Mouse (Mus musculus) forebrain, embryonic 12.5 days (tissue): ENCODE results near the gene Tcea2. TPM values are rescaled to one million over a fixed set of nuclear protein-coding genes. Genes with fewer than 3 reads are reported as not detected.

Source experiments
- ATAC-seq: fragments of 200-750 bp; cut with Nextera tagmentation; 2 replicates; pipeline ENCODE4 v1.8.0; 2017; ENCODE audit warnings: moderate TSS enrichment; ENCODE audit not compliant: low FRiP score
- H3K27ac ChIP-seq: fragments of 300-500 bp; sonication (generic); 2 replicates; pipeline ENCODE4 v1.5.1; 2016; ENCODE audit warnings: mild to moderate bottlenecking
- H3K27me3 ChIP-seq: fragments of 300-500 bp; sonication (generic); 2 replicates; pipeline ENCODE4 v1.6.1; 2016; ENCODE audit warnings: mild to moderate bottlenecking
- H3K36me3 ChIP-seq: fragments of 300-500 bp; sonication (generic); replicated peaks from 2 replicates; pipeline ENCODE4 v1.6.1; 2016; ENCODE audit warnings: mild to moderate bottlenecking
- H3K4me1 ChIP-seq: fragments of 300-500 bp; sonication (generic); 2 replicates; pipeline ENCODE4 v1.6.1; 2016
- H3K4me2 ChIP-seq: fragments of 300-500 bp; sonication (generic); 2 replicates; pipeline ENCODE4 v1.6.1; 2016; ENCODE audit warnings: mild to moderate bottlenecking, moderate library complexity
- H3K4me3 ChIP-seq: fragments of 300-500 bp; sonication (generic); replicated peaks from 2 replicates; pipeline ENCODE4 v1.5.1; 2016; ENCODE audit warnings: mild to moderate bottlenecking
- H3K9ac ChIP-seq: fragments of 300-500 bp; sonication (generic); 2 replicates; pipeline ENCODE4 v1.6.1; 2016; ENCODE audit warnings: mild to moderate bottlenecking
- H3K9me3 ChIP-seq: fragments of 300-500 bp; sonication (generic); 2 replicates; pipeline ENCODE4 v1.6.1; 2016
- WGBS: fragments of 180-500 bp; shearing (Covaris S2); methylation state at CpG from one replicate; pipeline ENCODE4 v1.1.7; 2016; 5-methylcytosine and 5-hydroxymethylcytosine counted together
- polyA plus RNA-seq: library from polyadenylated mRNA; unstranded; fragments of >200 nt; fragmentation: Nextera tagmentation; extraction: Ambion mirVana; gene quantifications from 2 replicates; pipeline ENCODE4 v1.2.1, GENCODE M21; 2016

Tcea2 gene
- polyA plus RNA-seq, result 23.2 and 28.2 TPM in 2 replicates

DNA sequence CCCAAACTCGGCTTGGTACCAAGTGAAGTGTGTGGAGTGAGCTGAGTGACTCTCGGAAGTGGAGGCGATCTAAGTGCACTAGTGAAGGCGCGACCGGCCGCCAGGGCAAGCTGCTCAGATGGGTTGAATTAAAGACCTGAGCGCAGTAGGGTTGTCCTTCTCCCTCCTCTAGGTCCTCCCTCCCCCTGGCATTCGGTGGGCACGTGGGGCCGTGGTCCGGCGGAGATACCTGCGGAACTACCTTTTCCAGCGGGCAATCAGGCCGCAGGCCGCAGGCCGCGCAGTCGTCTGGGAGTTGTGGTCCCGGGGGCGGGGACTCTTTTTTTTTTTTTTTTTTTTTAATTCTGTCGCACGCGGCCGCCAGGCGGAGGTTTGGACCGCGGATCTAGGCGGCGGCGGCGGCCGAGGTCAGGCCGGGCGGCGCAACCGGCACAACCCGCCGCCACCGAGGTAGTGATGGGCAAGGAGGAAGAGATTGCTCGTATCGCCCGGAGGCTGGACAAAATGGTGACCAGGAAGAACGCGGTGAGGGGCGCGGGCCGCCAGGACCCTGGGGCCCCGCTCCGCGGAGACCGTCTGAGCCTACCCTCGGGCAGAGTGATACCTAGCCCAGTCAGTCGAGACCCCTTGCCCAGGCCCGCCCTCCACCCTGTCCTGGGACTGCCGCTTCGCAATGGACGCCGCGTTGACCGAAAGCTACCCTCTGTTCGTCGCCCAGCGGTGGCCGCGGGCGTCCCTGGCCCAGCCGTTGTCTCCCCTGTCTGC lies at the start of gene Tcea2:
Tcea2 (plus strand) TSS at position 360 of the 765 bp plus-strand sequence.
- H3K4me1 ChIP-seq, result peaks cover 30% of the 10 kb centered on the region
- peak; percentile 64 for ATAC-seq
- WGBS, result under 1% methylated on average over 66 of the region's 69 CpGs

DNA sequence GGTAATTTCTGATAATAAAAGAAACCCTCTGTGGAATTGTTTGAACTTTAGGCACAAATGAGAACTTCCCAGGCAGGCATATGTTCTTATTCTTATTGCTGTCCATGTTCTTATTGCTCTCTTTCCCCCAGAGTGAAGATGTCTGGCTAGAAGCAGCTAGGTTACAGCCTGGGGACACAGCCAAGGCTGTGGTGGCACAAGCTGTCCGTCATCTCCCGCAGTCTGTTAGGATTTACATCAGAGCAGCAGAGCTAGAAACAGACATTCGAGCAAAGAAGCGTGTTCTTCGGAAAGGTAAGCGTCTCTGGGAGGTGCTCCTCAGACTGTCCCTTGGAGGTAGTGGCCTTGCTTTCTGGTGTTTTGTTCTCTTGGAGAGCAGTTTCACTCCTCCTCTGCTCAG lies 47.5 kb upstream of the Tcea2 start:
- ATAC-seq, result no peak
- Histone ChIP-seq H3K27me3 (no peaks in the 10 kb centered on the region), H3K4me2 (no peak overlapping the region), H3K9ac (no peak overlapping the region), H3K4me1 (no peaks in the 10 kb centered on the region), H3K36me3 (peaks cover 74% of the 10 kb centered on the region), H3K9me3 (no peaks in the 10 kb centered on the region), H3K4me3 (no peak overlapping the region), H3K27ac (no peak overlapping the region)
- WGBS, result 96% methylated on average over 6 of the region's 6 CpGs

More for the DNA sequence above, at the start of gene Tcea2:
- H3K27me3 ChIP-seq, result peaks cover 5% of the 10 kb centered on the region; the same call in 1 of the 2 replicates
- no peak within 1 kb of the TSS for H3K27ac ChIP-seq
- H3K9me3 ChIP-seq, result no peaks in the 10 kb centered on the region
- H3K36me3 ChIP-seq, result no peaks in the 10 kb centered on the region; the same call in 1 of the 2 replicates
- peak within 1 kb of the TSS; percentile 61 for H3K4me3 ChIP-seq
- H3K9ac ChIP-seq, result peak within 1 kb of the TSS; percentile 82
- H3K4me2 ChIP-seq, result peak within 1 kb of the TSS; percentile 91

DNA sequence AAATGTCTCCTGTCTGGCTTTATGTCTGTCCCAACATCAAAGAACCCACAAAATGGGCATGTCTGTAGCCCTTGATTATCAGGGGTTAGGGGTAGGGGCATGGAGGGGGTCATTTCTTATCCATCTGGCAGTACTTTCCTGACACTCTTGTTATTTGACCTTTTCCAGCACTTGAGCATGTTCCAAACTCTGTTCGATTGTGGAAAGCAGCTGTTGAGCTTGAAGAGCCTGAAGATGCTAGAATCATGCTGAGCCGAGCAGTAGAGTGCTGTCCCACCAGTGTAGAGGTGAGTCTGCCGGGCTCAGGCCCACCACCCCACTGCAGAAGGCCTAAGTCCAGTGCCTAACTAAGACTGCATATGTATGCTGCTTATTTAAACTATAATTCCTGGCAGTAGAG lies 44.2 kb upstream of the Tcea2 start:
- Histone ChIP-seq H3K4me1 (no peaks in the 10 kb centered on the region), H3K27ac (no peak overlapping the region), H3K4me3 (no peak overlapping the region), H3K27me3 (no peaks in the 10 kb centered on the region), H3K4me2 (no peak overlapping the region), H3K36me3 (peaks cover 85% of the 10 kb centered on the region), H3K9me3 (no peaks in the 10 kb centered on the region), H3K9ac (no peak overlapping the region)
- ATAC-seq, result no peak
- 93% methylated on average over 3 of the region's 3 CpGs for WGBS

DNA sequence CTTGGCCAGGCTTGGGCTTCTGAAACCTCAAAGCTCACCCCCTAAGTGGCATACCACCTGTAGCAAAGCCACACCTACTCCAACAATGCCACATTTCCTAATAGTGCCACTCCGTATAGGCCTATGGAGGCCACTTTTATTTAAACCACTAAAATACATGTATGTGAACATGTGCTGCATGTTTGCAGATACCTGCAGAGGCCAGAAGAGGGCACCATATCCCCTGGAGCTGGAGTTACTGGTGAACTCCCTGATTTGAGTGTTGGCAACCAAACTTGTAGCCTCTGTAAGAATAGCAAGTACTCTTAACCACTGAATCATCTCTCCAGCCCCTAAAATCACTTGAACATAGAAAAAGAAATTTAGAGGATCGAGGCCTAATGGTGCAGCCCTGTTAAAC lies 35.7 kb upstream of the Tcea2 start:
- Histone ChIP-seq H3K36me3 (peaks cover 85% of the 10 kb centered on the region), H3K9me3 (no peaks in the 10 kb centered on the region), H3K27me3 (no peaks in the 10 kb centered on the region), H3K4me1 (no peaks in the 10 kb centered on the region), H3K27ac (no peak overlapping the region), H3K4me3 (no peak overlapping the region), H3K4me2 (no peak overlapping the region), H3K9ac (no peak overlapping the region)
- WGBS, result 89% methylated on average over 2 of the region's 2 CpGs
- no peak for ATAC-seq

DNA sequence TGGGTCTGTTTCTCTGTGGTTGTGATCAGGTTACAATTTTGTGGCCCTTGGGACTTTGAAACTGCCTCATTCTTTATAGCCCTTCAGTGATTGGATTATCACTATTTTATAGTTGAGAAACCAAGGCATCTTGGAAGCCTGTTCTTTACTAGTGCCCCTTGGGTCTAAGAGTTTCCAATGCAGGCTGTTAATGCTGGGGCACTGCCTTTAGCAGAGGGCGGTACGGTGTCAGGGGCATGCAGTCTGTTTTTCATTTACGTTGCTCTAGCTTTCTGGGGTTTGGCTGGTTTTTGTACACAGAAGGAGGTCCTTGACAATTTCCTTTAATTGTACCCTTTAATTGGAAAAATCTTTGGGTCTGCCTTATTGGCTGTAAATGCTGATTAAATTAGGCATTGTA lies 34.4 kb upstream of the Tcea2 start:
- no peaks in the 10 kb centered on the region for H3K9me3 ChIP-seq
- no peaks in the 10 kb centered on the region for H3K4me1 ChIP-seq
- H3K4me3 ChIP-seq, result no peak overlapping the region
- no peak for ATAC-seq
- no peaks in the 10 kb centered on the region for H3K27me3 ChIP-seq
- H3K27ac ChIP-seq, result no peak overlapping the region
- peaks cover 89% of the 10 kb centered on the region for H3K36me3 ChIP-seq
- 90% methylated on average over 3 of the region's 3 CpGs for WGBS
- H3K4me2 ChIP-seq, result no peak overlapping the region
- H3K9ac ChIP-seq, result no peak overlapping the region

DNA sequence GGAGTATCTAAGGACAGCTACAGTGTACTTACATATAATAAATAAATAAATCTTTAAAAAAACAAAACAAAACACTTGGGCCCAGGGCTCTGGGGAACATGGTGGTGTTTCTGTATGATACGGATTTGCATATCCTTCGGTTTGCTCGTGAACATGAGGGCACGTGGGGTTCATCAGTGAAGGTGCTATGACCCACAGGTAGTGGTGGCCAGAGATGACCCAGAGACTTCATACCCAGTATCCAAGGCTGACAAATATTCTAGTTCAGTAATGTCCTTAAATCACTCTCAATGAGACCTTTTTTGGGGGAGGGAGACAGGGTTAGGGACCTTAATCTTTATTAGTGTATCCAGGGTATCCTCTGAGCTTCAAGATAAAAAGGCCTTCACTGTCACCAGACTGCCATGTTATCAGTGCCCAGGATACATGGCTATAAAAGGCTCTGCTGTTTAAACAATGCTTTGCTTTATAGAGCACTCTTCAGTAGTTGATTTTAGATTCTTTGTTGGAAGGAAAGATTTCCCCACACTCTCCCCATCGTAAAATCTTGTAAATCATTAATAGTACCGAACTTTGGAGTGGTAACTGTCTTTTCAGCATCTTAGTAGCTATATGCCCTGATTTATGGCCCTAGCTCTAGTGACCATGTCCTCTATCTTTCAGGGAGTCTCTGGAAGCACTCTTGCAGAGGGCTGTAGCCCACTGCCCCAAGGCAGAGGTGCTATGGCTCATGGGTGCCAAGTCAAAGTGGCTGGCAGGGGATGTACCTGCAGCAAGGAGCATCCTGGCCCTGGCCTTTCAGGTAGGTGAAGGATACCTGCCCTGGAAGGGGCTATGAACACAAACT lies 33.3 kb upstream of the Tcea2 start:
- Histone ChIP-seq H3K9ac (no peak overlapping the region), H3K36me3 (peaks cover 92% of the 10 kb centered on the region), H3K4me2 (no peak overlapping the region), H3K9me3 (no peaks in the 10 kb centered on the region), H3K4me1 (no peaks in the 10 kb centered on the region), H3K27ac (no peak overlapping the region), H3K4me3 (no peak overlapping the region), H3K27me3 (no peaks in the 10 kb centered on the region)
- no peak for ATAC-seq
- WGBS, result 97% methylated on average over 6 of the region's 6 CpGs

DNA sequence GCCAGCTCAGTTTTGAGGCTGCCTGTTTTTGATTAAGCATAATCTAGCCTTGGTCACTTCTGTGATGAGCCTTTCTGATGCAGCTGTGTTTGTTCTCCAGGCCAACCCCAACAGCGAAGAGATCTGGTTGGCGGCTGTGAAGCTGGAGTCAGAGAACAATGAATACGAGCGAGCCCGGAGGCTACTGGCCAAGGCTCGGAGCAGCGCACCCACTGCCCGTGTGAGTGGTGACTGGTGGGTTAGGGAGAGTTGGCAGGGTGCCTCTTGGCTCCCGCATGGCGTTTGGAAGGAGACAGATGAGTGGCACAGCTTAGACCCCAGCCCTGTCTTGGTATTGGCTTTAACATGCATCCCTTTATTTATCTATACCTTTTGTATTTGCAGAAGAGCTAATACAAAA lies 31.2 kb upstream of the Tcea2 start:
- H3K4me3 ChIP-seq, result no peak overlapping the region
- H3K9ac ChIP-seq, result no peak overlapping the region
- H3K4me2 ChIP-seq, result no peak overlapping the region
- H3K27me3 ChIP-seq, result no peaks in the 10 kb centered on the region
- H3K36me3 ChIP-seq, result peaks cover 98% of the 10 kb centered on the region
- WGBS, result 93% methylated on average over 10 of the region's 10 CpGs
- no peak overlapping the region for H3K27ac ChIP-seq
- H3K4me1 ChIP-seq, result no peaks in the 10 kb centered on the region
- H3K9me3 ChIP-seq, result no peaks in the 10 kb centered on the region
- ATAC-seq, result no peak

DNA sequence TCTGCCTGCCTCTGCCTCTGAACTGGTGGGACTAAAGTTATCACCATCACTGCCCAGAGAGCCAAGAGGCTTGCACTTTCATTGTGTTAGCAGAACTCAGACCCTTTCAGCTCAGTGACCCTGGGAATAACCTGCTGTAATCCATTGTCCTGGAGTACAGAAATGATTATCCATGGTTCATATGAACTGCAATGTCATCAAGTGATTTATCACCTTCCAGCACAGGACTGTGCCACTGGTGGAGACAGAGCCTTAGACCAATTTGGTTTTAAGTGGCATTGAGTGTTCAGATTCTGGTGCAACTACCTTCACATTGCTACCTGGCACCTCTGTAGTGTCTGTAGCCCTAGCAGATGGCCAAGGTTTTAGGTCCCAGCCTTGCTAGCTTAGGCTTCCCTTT lies 27.0 kb upstream of the Tcea2 start:
- H3K4me3 ChIP-seq, result no peak overlapping the region
- H3K27me3 ChIP-seq, result no peaks in the 10 kb centered on the region
- H3K4me2 ChIP-seq, result no peak overlapping the region
- no peaks in the 10 kb centered on the region for H3K9me3 ChIP-seq
- H3K36me3 ChIP-seq, result peaks cover 88% of the 10 kb centered on the region
- H3K4me1 ChIP-seq, result no peaks in the 10 kb centered on the region
- no peak overlapping the region for H3K9ac ChIP-seq
- no peak for ATAC-seq
- H3K27ac ChIP-seq, result no peak overlapping the region

DNA sequence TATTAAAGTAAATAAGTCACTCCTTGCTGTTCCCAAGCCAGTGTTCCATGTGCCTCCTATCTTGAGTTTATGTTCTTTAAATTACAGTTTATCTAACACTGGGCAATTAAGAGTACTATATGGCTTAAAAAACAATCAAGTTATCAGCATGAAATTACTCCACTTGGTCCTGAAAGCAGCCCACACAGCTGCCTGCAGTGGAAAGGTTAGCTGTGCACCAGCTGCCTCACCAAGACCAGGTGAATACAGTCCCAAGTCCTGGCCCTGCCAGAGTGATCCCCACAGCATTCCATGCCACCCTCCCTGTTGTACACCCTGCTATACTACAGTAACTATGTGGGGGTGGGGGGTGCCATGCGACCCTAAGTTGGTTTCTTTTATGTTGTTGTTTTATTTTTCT lies 26.6 kb upstream of the Tcea2 start:
- no peak overlapping the region for H3K4me3 ChIP-seq
- no peak for ATAC-seq
- no peak overlapping the region for H3K4me2 ChIP-seq
- WGBS, result 94% methylated on average over 1 of the region's 1 CpGs
- no peak overlapping the region for H3K9ac ChIP-seq
- H3K27ac ChIP-seq, result no peak overlapping the region
- H3K36me3 ChIP-seq, result peaks cover 83% of the 10 kb centered on the region
- no peaks in the 10 kb centered on the region for H3K9me3 ChIP-seq
- H3K4me1 ChIP-seq, result no peaks in the 10 kb centered on the region
- no peaks in the 10 kb centered on the region for H3K27me3 ChIP-seq

DNA sequence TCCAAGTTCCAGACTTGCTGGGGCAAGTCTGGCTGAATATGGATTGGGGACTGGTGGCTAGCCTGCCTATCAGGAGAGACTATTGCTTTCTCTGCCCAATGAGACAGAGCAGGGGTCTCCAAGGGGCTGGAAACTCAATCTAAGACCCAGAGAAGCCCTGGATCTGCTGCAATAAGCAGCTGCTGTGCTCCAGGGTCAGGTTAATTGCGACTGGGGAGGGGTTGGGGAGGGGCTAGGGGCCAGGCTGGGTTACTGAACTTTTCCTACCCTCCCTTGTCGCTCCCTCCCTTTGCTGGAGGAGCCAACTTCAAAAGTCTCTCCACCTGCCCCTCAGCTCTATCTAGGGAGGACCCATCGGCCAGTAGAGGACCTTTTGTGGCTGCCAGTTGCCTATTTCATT lies 23.4 kb upstream of the Tcea2 start, which contains the start of gene Gm29797:
Gm29797 (plus strand) TSS at position 301 of the 400 bp plus-strand sequence.
- Histone ChIP-seq H3K9ac (no peak within 1 kb of the TSS), H3K4me1 (peaks cover 11% of the 10 kb centered on the region; the same call in 1 of the 2 replicates), H3K9me3 (no peaks in the 10 kb centered on the region), H3K4me3 (no peak within 1 kb of the TSS), H3K4me2 (no peak within 1 kb of the TSS), H3K27me3 (no peaks in the 10 kb centered on the region), H3K27ac (no peak within 1 kb of the TSS), H3K36me3 (peaks cover 52% of the 10 kb centered on the region)
- ATAC-seq, result no peak
- WGBS, result 75% methylated on average over 3 of the region's 3 CpGs

DNA sequence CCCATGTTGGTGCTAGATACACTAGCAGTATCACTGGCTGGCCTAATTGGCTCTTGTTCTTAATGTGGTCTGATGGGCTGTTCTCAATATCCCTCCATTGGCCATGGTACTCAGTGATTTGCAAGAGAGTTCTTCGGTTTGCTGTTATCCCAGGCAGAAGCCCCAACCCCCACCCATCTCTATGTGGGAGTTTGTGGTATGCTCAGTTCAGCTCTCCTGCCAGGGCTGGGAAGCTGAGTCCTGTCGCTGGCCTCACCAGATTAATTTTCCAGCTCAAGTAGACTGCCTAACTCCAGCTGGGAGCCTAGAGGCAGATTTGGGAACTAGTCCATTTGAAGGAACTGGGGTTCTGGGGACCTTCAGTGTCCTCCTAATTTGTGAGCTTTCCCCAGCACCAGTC lies 22.7 kb upstream of the Tcea2 start:
- H3K4me2 ChIP-seq, result no peak overlapping the region
- no peak for ATAC-seq
- whole genome bisulfite sequencing, result 77% methylated on average over 2 of the region's 2 CpGs
- H3K36me3 ChIP-seq, result peaks cover 45% of the 10 kb centered on the region
- H3K4me3 ChIP-seq, result no peak overlapping the region
- H3K9ac ChIP-seq, result no peak overlapping the region
- no peaks in the 10 kb centered on the region for H3K27me3 ChIP-seq
- no peaks in the 10 kb centered on the region for H3K9me3 ChIP-seq
- no peak overlapping the region for H3K27ac ChIP-seq
- H3K4me1 ChIP-seq, result peaks cover 11% of the 10 kb centered on the region; the same call in 1 of the 2 replicates

DNA sequence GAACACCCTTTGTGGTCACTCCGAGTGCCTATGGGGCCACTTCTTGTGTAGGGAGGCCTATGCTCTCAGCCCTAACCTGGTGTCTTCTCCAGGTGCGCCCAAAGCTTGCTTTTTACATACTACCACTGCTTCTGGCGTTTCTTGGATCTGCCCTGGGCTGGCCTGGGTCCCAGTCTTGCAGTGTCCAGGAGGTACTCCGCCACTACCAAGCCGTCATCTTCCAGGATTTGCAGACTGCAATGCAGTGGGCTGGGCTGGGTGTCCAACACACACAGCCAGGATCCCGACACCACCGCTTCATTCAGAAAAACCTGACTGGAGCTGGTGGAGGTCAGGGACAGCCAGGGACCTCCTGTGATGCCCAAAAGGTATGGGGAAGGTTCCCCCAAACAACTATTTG lies 21.6 kb upstream of the Tcea2 start:
- no peak overlapping the region for H3K4me2 ChIP-seq
- no peaks in the 10 kb centered on the region for H3K9me3 ChIP-seq
- 86% methylated on average over 7 of the region's 7 CpGs for WGBS
- H3K4me3 ChIP-seq, result no peak overlapping the region
- H3K9ac ChIP-seq, result no peak overlapping the region
- H3K4me1 ChIP-seq, result peaks cover 11% of the 10 kb centered on the region; the same call in 1 of the 2 replicates
- no peak for ATAC-seq
- H3K36me3 ChIP-seq, result peaks cover 34% of the 10 kb centered on the region
- H3K27me3 ChIP-seq, result no peaks in the 10 kb centered on the region
- H3K27ac ChIP-seq, result no peak overlapping the region
